Comparison of ENCODE assay signal across 20 mouse cellular contexts in genomic region chr7:73643993-73644335, GRCm38 (mm10).
DNase-seq lines count a peak whose midpoint lies in the region; ATAC-seq and TF ChIP-seq lines count a peak whose summit lies in the region.
"Had no signal": no experiment of that assay in that cellular context is flagged by ENCODE, and none has a peak within 500 bp of the region (broad histone marks: within the 10 kb centered on the region; RNA-seq: fewer than 3 reads in every experiment).

No protein-coding gene starts in this region.

- H3K4me3 ChIP-seq in gastrocnemius, adult 2 months = peak overlapping the region; percentile 26; the same call in 1 of the 2 replicates
- H3K4me3 ChIP-seq in midbrain, embryonic 12.5 days = no peak overlapping the region
- H3K4me3 ChIP-seq in midbrain, postnatal 0 days (ENCODE audit: low read depth, low read length) = no peak overlapping the region
- H3K4me3 ChIP-seq in forebrain, embryonic 10.5 days = no peak overlapping the region
- H3K4me3 ChIP-seq in forebrain, embryonic 16.5 days (replicated peaks; ENCODE audit: low read length) = no peak overlapping the region
- H3K4me3 ChIP-seq: embryonic facial prominence, embryonic 15.5 days; heart, adult 2 months; intestine, embryonic 15.5 days; limb, embryonic 12.5 days; liver, embryonic 13.5 days; neural tube, embryonic 12.5 days had no signal

- H3K9me3 ChIP-seq in midbrain, embryonic 12.5 days = no peaks in the 10 kb centered on the region
- H3K9me3 ChIP-seq in midbrain, postnatal 0 days (ENCODE audit: low read length) = no peaks in the 10 kb centered on the region
- no peaks in the 10 kb centered on the region for H3K9me3 ChIP-seq in forebrain, embryonic 10.5 days
- H3K9me3 ChIP-seq in forebrain, embryonic 16.5 days (ENCODE audit: control insufficient read depth, low read length) = no peaks in the 10 kb centered on the region
- H3K9me3 ChIP-seq: embryonic facial prominence, embryonic 15.5 days; intestine, embryonic 15.5 days; limb, embryonic 12.5 days; liver, embryonic 13.5 days; neural tube, embryonic 12.5 days had no signal

- WGBS in midbrain, embryonic 12.5 days = 48% methylated on average over 10 of the region's 10 CpGs
- WGBS in midbrain, postnatal 0 days = 43% methylated on average over 10 of the region's 10 CpGs
- 56% methylated on average over 10 of the region's 10 CpGs for WGBS in forebrain, embryonic 10.5 days
- 22% methylated on average over 10 of the region's 10 CpGs for WGBS in forebrain, embryonic 16.5 days

- no peak overlapping the region for H3K9ac ChIP-seq in midbrain, embryonic 12.5 days (replicated peaks)
- no peak overlapping the region for H3K9ac ChIP-seq in midbrain, postnatal 0 days (replicated peaks; ENCODE audit: low read length, poor library complexity, severe bottlenecking)
- H3K9ac ChIP-seq in forebrain, embryonic 16.5 days (replicated peaks; ENCODE audit: low read depth, low read length) = no peak overlapping the region
- H3K9ac ChIP-seq: embryonic facial prominence, embryonic 15.5 days; intestine, embryonic 15.5 days; limb, embryonic 12.5 days; liver, embryonic 13.5 days; neural tube, embryonic 12.5 days had no signal

- no peak overlapping the region for H3K4me2 ChIP-seq in midbrain, embryonic 12.5 days (replicated peaks)
- H3K4me2 ChIP-seq in midbrain, postnatal 0 days (ENCODE audit: low read depth, low read length, poor library complexity, severe bottlenecking) = no peak overlapping the region
- no peak overlapping the region for H3K4me2 ChIP-seq in forebrain, embryonic 16.5 days (ENCODE audit: low read length)
- H3K4me2 ChIP-seq: embryonic facial prominence, embryonic 15.5 days; intestine, embryonic 15.5 days; limb, embryonic 12.5 days; liver, embryonic 13.5 days; neural tube, embryonic 12.5 days had no signal

- H3K4me1 ChIP-seq in midbrain, embryonic 12.5 days = peaks cover 33% of the 10 kb centered on the region
- H3K4me1 ChIP-seq in midbrain, postnatal 0 days (ENCODE audit: insufficient read depth, low read length) = no peaks in the 10 kb centered on the region
- peaks cover 42% of the 10 kb centered on the region for H3K4me1 ChIP-seq in forebrain, embryonic 10.5 days
- peaks cover 45% of the 10 kb centered on the region for H3K4me1 ChIP-seq in forebrain, embryonic 16.5 days (replicated peaks; ENCODE audit: control insufficient read depth, insufficient read depth, low read length)
- H3K4me1 ChIP-seq: intestine, embryonic 15.5 days; limb, embryonic 12.5 days; liver, embryonic 13.5 days; neural tube, embryonic 12.5 days had no signal

- intact Hi-C loops in gastrocnemius, adult 2 months (cut with DNase I) = no loop called here

- H3K27ac ChIP-seq in gastrocnemius, adult 2 months = no peak overlapping the region
- H3K27ac ChIP-seq in midbrain, embryonic 12.5 days (replicated peaks) = no peak overlapping the region
- no peak overlapping the region for H3K27ac ChIP-seq in midbrain, postnatal 0 days (ENCODE audit: low read depth, low read length)
- H3K27ac ChIP-seq in forebrain, embryonic 10.5 days = peak overlapping the region; percentile 68; the same call in 1 of the 2 replicates
- peak overlapping the region; percentile 84 for H3K27ac ChIP-seq in forebrain, embryonic 16.5 days (ENCODE audit: low read length)
- H3K27ac ChIP-seq: embryonic facial prominence, embryonic 15.5 days; heart, adult 2 months; intestine, embryonic 15.5 days; limb, embryonic 12.5 days; liver, embryonic 13.5 days; neural tube, embryonic 12.5 days had no signal

- H3K27me3 ChIP-seq in midbrain, embryonic 12.5 days = peaks cover 47% of the 10 kb centered on the region
- no peaks in the 10 kb centered on the region for H3K27me3 ChIP-seq in midbrain, postnatal 0 days (ENCODE audit: insufficient read depth, low read length)
- 0 out of 2 replicates have a peak, but pooled peaks cover 4% of the 10 kb centered on the region for H3K27me3 ChIP-seq in forebrain, embryonic 10.5 days (ENCODE audit: poor library complexity, severe bottlenecking)
- H3K27me3 ChIP-seq in forebrain, embryonic 16.5 days (replicated peaks; ENCODE audit: control insufficient read depth, insufficient read depth, low read length) = no peaks in the 10 kb centered on the region
- H3K27me3 ChIP-seq: embryonic facial prominence, embryonic 15.5 days; intestine, embryonic 15.5 days; limb, embryonic 12.5 days; liver, embryonic 13.5 days had no signal

- H3K36me3 ChIP-seq in midbrain, embryonic 12.5 days = no peaks in the 10 kb centered on the region
- no peaks in the 10 kb centered on the region for H3K36me3 ChIP-seq in midbrain, postnatal 0 days (ENCODE audit: insufficient read depth, low read length)
- H3K36me3 ChIP-seq in forebrain, embryonic 10.5 days (replicated peaks) = no peaks in the 10 kb centered on the region
- H3K36me3 ChIP-seq in forebrain, embryonic 16.5 days (ENCODE audit: control insufficient read depth, insufficient read depth) = no peaks in the 10 kb centered on the region
- H3K36me3 ChIP-seq: embryonic facial prominence, embryonic 15.5 days; intestine, embryonic 15.5 days; limb, embryonic 12.5 days; liver, embryonic 13.5 days; neural tube, embryonic 12.5 days had no signal

- TF ChIP-seq CTCF in gastrocnemius, adult 2 months (IDR thresholded peaks at IDR 0.05) = no peak
- TF ChIP-seq CTCF in midbrain, postnatal 0 days (IDR thresholded peaks at IDR 0.05) = no peak

- DNase-seq in gastrocnemius, adult 2 months = no peak
- DNase-seq in gastrocnemius, postnatal 25 days = no peak
- DNase-seq in midbrain, postnatal 0 days (ENCODE audit: low spot score) = no peak
- no peak for DNase-seq in forebrain, embryonic 10.5 days (ENCODE audit: extremely low spot score, low spot score)
- DNase-seq in heart, adult 9 months (ENCODE audit: low spot score in 2 of 2) = no peak
- DNase-seq: adrenal gland, postnatal 25 days; cerebellum, adult 9-11 months; gastrocnemius, postnatal 36 days; heart, adult 2 months; kidney, adult 8-10 months; kidney, postnatal 10 days; liver, embryonic 13.5 days; lung, adult 2 months; lung, postnatal 14 days had no signal

- ATAC-seq in midbrain, embryonic 12.5 days (ENCODE audit: low FRiP score, low read depth) = 0 out of 2 replicates have a peak, but pooled peaks have one; percentile 17
- ATAC-seq in midbrain, postnatal 0 days (ENCODE audit: low FRiP score) = no peak
- ATAC-seq in forebrain, embryonic 16.5 days = no peak; the same call in 1 of the 2 replicates
- ATAC-seq: intestine, embryonic 15.5 days had no signal

Comparison
In these comparisons a context has a peak if more than half of its experiments do, and no peak if none do; other contexts are left out.
1. H3K27ac ChIP-seq: peak in forebrain, embryonic 10.5 days (single experiment) and forebrain, embryonic 16.5 days (single experiment); none in gastrocnemius, adult 2 months (single experiment), midbrain, embryonic 12.5 days (single experiment) and midbrain, postnatal 0 days (single experiment).